Mouse (Mus musculus) embryo, embryonic 10.5 days (tissue): ENCODE results near the gene Nhlh2.

ENCODE experiments used
- DNase-seq: peaks from one replicate; pipeline ENCODE4 v3.0.0-alpha.2; 2015; ENCODE audit warnings: low spot score

Gene Nhlh2

GRCm38 (mm10) chr3:102009926-102010381, at the start of gene Nhlh2:
Gene Nhlh2 (plus strand): TSS chr3:102010076.
- peak; percentile 45 for DNase-seq

DNA sequence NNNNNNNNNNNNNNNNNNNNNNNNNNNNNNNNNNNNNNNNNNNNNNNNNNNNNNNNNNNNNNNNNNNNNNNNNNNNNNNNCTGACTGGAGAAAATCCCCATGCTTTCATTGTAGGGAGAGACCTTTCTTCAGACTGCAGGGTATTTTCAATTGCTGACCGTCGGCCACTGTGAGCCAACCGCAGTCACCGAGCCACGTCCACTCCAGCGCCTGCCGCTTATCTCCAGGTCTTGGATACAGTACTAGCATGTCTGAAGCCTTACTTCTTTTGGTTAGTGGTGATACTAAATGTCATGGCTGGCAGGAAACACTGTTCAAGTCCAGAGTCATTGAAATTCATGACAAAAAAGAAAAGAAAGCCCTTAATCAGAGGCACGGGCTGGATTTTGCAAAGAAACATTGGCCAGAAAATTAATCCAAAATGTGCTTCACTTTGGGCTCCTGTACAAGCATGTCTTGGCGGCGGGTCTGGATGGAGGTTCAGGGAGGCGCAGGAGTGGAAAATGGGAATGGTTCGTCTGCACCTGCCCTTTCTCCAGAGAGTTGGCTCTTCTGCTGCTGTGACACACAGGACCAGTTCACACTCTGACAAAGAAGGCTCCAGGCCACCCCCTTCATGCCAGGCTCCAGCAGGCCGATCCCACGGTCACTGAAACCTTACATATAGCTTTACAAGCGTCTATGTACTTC, 48.6 kb upstream of the Nhlh2 start:
- DNase-seq: no peak

DNA sequence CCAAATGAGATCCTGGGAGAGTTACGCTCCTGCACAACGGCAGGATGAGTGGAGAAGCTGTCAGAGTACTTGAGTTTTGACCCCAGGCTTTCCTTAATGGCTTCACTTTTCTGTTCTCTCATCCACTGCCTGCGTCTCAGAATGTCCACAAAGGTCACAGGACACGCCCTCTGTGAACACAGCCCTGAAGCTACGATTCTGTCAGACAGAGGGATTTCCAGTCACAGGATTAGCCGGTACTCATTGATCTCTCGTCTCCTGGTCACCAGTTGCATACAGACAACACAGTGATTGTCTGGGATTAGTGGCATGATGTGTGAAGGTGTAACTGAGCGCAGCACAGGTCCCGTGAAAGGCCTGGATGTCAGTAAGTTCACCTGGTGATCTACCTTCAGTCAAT, 46.4 kb upstream of the Nhlh2 start:
- DNase-seq: peak; percentile 71

DNA sequence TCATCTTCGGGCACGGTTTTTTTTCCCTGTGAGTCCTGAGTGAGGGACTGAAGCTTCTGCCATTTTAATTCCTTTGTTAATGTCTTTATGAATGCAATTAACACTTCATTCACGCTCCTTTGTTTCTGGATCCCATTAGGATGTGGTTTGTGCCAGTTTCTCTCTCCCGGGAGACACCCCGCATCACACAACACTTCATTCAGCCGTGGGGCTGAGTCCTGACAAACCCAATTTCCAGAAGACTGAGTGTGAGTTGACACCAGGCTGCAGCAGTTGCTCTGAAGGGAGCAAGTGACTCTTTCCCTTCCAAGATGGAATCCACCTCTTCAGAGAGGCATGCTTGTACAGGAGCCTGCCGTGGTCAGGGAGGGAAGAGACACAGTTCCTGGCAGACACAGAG, 45.5 kb upstream of the Nhlh2 start:
- DNase-seq: no peak

DNA sequence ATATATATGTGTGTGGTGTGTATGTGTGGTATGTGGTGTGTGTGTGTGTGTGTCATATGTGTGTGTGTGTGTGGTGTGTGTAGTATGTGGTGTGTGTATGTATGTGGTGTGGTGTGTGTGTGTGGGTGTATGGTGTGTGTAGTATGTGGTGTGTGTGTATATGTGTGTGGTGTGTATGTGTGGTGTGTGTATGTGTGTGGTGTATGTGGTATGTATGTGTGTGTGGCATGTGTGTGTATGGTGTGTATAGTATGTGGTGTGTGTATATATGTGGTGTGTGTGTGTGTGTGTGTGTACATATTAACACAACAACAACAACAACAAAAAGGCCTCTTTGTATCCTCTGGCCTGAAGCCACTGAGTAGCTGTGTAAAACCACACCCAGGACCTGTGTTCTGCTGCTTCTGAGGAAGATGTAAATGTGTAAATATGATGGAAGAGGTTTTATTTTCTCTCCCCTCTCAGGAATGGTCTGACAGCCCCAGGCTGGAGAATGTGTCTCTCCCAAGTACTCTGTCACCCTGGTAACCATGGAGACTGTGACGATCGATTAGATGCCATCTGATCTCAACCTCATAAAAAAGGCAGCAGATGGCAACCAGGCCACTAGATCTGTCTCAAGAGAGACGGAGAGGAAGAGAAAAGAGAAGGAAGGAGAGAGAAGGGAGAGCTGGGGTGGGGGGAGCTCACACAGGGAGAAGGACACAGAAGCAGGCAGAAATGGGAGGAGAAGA, 42.9 kb upstream of the Nhlh2 start:
- DNase-seq: peak; percentile 77

DNA sequence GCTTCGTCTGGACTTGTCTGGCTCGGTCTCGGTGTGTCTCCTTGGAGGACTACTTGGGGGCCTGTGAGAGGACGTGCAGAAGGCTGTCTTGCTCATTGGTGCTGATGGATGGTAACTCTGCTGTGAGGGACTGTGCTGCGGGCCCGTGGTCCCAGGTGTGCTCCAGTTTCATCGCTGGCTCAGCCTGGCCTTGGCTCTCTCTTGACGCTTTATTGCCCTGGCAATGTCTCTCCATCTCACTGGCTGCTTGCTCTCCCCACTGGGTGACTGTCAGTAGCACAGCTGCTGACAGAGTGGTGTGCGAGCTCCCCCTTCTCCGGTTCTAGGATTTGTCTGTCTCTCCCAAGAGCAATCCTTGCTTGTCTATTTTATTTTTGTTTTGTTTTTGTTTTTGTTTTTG, 34.5 kb upstream of the Nhlh2 start:
- no peak for DNase-seq

GRCm38 (mm10) chr3:101978299-101978994, 31.4 kb upstream of the Nhlh2 start:
- DNase-seq: no peak

- DNase-seq: no peak
Measured at GRCm38 (mm10) chr3:101983917-101984316, 26.0 kb upstream of the Nhlh2 start.

GRCm38 (mm10) chr3:101985634-101986033, 24.2 kb upstream of the Nhlh2 start:
- DNase-seq: no peak

GRCm38 (mm10) chr3:101990136-101990535, 19.7 kb upstream of the Nhlh2 start:
- DNase-seq: no peak

DNA sequence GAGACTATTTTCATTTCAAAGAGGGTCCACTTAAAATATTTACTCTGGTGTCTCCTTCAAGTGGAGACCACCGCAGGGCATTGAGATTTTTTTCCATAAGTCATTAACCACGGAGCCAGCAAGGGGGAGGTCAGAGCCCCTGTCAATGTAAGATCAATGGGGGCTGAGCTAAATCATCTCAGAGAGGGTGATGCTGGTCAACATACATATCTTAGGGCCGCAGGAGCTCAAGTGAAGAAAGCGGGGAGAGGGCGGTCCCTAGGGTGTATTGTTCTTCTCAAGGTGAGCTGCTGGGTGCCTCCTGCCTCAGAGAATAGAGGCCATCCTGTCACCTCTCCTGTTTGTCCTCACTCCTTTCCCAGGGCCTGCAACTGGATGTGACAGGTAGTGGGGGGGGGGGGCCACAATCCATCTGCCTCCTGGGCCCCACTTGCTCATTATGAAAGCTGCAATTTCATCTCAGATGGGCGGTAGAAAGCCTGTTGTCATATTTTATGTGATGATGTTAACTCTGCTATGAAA, 18.8 kb upstream of the Nhlh2 start:
- DNase-seq: no peak

GRCm38 (mm10) chr3:101997851-101998250, 12.0 kb upstream of the Nhlh2 start:
- DNase-seq: no peak

- DNase-seq: no peak
Measured at GRCm38 (mm10) chr3:102010681-102011317, 923 bp downstream of the Nhlh2 start.

- peak; percentile 65 for DNase-seq
Measured at GRCm38 (mm10) chr3:102011318-102012075, 1.6 kb downstream of the Nhlh2 start.

DNA sequence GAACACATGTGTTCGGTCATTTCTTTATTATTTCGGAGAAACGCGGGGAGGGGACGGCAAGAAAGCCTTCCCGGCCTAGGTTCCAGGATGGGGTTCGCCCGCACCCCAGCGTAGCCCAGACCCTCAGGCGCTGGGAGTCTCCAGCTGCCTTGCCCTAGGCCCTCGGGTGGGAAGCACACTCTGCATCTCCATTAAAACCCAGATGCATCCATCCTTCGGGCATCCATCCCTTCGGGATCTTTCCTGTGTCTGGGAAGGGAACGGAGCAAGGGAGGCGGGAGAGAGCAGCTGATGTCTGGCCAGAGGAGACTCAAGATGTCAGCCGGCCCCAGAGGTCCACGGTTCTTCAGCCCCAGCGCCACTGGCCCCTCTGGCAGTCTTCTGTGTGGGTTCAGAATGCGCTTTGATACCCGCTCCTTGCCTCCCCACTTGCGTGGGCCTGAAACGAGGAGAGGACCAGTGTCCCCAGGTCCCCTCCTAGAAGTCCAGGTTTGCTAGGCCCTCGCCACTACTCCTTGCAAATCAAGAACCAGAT, 2.3 kb downstream of the Nhlh2 start:
- no peak for DNase-seq

- no peak for DNase-seq
Measured at GRCm38 (mm10) chr3:102012611-102013211, 2.8 kb downstream of the Nhlh2 start.

DNA sequence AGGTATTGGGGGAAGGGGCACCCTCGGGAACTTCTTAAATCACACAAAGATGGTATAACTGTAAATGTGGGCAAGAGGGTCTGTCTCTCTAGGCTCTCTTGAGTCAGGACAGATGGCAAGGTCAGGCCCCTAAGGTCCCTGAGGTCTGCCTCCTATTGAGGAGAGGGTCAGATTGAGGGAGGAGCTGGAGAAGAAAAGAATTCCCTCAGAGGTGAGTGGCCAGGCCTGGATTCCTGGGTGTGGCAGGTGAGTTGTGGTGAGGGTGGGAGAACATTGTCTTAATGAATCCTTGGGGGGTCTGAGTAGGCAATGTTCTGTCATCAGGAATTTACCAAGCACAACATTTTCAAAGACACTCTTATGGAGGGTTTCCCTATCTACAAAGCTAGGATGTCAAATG, 10.7 kb downstream of the Nhlh2 start:
- DNase-seq: no peak

GRCm38 (mm10) chr3:102022721-102023120, 12.8 kb downstream of the Nhlh2 start:
- DNase-seq: no peak

DNA sequence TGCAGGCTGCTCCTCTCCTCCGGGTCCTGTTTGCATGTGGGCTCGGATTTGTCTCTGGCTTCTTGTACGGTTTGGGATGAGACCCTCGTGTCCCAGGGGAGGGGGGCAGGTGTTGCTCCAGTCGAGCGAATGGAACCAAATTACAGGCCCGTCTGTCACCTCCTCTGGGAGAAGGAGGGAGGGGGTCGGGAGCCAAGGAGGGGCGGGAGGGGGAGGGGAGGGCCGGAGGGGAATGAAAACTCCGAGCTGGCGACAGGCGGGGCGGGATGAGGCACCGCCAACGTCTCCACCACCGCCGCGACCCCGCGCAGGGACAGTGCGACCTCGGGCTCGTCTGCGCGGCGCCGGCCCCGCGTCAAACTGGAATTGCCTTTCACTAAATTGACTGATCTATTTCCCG, 13.5 kb downstream of the Nhlh2 start:
- DNase-seq: peak; percentile 68

DNA sequence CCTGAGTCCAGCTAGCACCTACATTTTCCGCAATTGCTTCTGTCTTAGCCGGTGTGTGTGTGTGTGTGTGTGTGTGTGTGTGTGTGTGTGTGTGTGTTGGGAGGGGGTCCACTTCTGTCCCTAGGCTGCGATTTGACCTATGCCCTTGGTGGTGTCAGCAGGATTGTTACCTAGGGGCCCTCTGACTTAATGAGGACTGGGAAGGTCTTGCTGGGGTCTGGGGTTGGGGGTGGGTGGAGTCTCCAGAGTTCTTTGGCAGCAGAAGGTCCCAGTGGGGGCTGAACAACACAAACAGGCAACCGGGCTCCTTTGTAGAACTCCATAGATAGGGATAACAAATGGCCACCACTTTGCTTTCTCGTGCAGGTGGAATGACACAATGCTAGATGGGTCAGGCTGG, 14.0 kb downstream of the Nhlh2 start:
- peak; percentile 56 for DNase-seq

GRCm38 (mm10) chr3:102024981-102025451, 15.1 kb downstream of the Nhlh2 start:
- peak; percentile 37 for DNase-seq
